Mouse (Mus musculus) thymus, adult 2 months (tissue): ENCODE data around the gene Abca6.

Experiments
- CTCF ChIP-seq: fragments of 200-500 bp; IDR thresholded peaks from 2 replicates; pipeline ENCODE4 v1.5.1; 2012; ENCODE audit warnings: mild to moderate bottlenecking, control low read depth, low read length, moderate library complexity, borderline replicate concordance; ENCODE audit not compliant: control insufficient read depth, poor library complexity, insufficient read depth; ENCODE audit errors: extremely low read depth
- POLR2A ChIP-seq: fragments of 200-500 bp; IDR thresholded peaks from 2 replicates; pipeline ENCODE4 v1.6.1; 2012; ENCODE audit warnings: mild to moderate bottlenecking, low read length, control low read depth, moderate library complexity; ENCODE audit not compliant: control insufficient read depth, poor library complexity, insufficient read depth; ENCODE audit errors: extremely low read depth

- no peak for TF ChIP-seq CTCF
- TF ChIP-seq POLR2A: no peak
Measured at GRCm38 (mm10) chr11:110195310-110195709, 56.3 kb downstream of the Abca6 start.
